Mouse (Mus musculus) hindbrain, embryonic 13.5 days (tissue): ENCODE measurements around the gene Znrf2. TPM values are rescaled to one million over a fixed set of nuclear protein-coding genes. Genes with fewer than 3 reads are reported as not detected.

Source experiments
- ATAC-seq: fragments of 200-750 bp; cut with Nextera tagmentation; 2 replicates; pipeline ENCODE4 v1.8.0; 2017; ENCODE audit warnings: moderate TSS enrichment; ENCODE audit not compliant: low FRiP score
- H3K27ac ChIP-seq: fragments of 300-500 bp; sonication (generic); 2 replicates; pipeline ENCODE4 v1.5.1; 2015; ENCODE audit warnings: inconsistent platforms, mild to moderate bottlenecking, moderate library complexity
- H3K27me3 ChIP-seq: fragments of 300-500 bp; sonication (generic); 2 replicates; pipeline ENCODE4 v1.6.1; 2015; ENCODE audit warnings: mild to moderate bottlenecking, inconsistent platforms
- H3K36me3 ChIP-seq: fragments of 300-500 bp; sonication (generic); 2 replicates; pipeline ENCODE4 v1.6.1; 2015; ENCODE audit warnings: mild to moderate bottlenecking, inconsistent platforms
- H3K4me1 ChIP-seq: fragments of 300-500 bp; sonication (generic); replicated peaks from 2 replicates; pipeline ENCODE4 v1.6.1; 2015; ENCODE audit warnings: inconsistent platforms
- H3K4me2 ChIP-seq: fragments of 300-500 bp; sonication (generic); 2 replicates; pipeline ENCODE4 v1.6.1; 2015; ENCODE audit warnings: inconsistent platforms, mild to moderate bottlenecking, moderate library complexity
- H3K4me3 ChIP-seq: fragments of 300-500 bp; sonication (generic); 2 replicates; pipeline ENCODE4 v1.5.1; 2015; ENCODE audit warnings: mild to moderate bottlenecking, inconsistent platforms
- H3K9ac ChIP-seq: fragments of 300-500 bp; sonication (generic); 2 replicates; pipeline ENCODE4 v1.6.1; 2015; ENCODE audit warnings: mild to moderate bottlenecking, inconsistent platforms
- H3K9me3 ChIP-seq: fragments of 300-500 bp; sonication (generic); 2 replicates; pipeline ENCODE4 v1.6.1; 2016; ENCODE audit warnings: inconsistent platforms
- WGBS: fragments of 180-500 bp; shearing (Covaris S2); methylation state at CpG from one replicate; pipeline ENCODE4 v1.1.7; 2015; 5-methylcytosine and 5-hydroxymethylcytosine counted together
- polyA plus RNA-seq: library from polyadenylated mRNA; unstranded; fragments of >200 nt; fragmentation: Nextera tagmentation; extraction: Ambion mirVana; gene quantifications from 2 replicates; pipeline ENCODE4 v1.2.1, GENCODE M21; 2015

The Znrf2 gene
- polyA plus RNA-seq, 1 experiment from 2014 or later: 5.6 TPM

DNA sequence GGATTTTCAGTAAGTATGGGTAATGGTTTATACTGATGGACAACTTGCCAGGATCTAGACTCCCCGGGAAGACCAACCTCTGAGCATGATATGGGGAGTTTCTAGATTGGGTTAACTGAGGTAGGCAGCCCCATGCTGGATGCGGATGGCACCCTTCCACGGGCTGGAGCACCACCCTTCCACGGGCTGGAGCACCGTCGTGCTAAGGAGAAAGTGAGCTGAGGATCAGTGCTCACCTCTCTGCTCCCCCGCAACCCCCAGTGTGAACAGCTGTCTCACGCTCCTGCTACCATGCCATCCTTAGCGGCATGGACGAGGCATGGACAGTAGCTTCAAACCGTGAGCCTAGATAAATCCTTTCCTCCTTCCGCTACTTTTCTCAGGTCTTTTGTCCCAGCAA is 115.8 kb downstream of the Znrf2 start:
- no peak for ATAC-seq
- WGBS: 94% methylated on average over 12 of the region's 12 CpGs
- Histone ChIP-seq H3K36me3 (no peaks in the 10 kb centered on the region), H3K4me3 (no peak overlapping the region), H3K27ac (no peak overlapping the region), H3K9me3 (no peaks in the 10 kb centered on the region), H3K9ac (no peak overlapping the region), H3K4me2 (no peak overlapping the region), H3K27me3 (no peaks in the 10 kb centered on the region), H3K4me1 (no peaks in the 10 kb centered on the region)

DNA sequence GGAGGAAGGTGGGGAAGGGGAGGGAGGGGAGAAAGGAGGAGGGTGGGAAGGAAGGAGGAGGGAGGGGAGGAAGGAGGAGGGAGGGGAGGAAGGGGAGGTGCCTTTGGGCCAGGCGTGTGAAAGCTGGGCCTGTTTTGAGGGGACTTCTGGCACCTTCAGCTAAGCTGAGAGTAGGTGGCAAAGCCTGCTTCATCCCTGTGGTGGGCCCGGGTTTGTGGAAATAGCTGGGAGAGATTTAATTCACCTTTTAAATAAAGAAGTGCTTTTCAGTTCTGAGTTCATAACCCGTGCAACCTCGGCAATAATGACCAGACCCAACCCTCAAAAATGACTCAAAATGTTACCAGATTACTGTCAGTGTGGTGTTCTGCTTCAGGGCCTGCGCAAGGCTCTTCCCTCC is 116.5 kb downstream of the Znrf2 start:
- Histone ChIP-seq H3K9ac (no peak overlapping the region), H3K4me3 (no peak overlapping the region), H3K4me2 (no peak overlapping the region), H3K4me1 (no peaks in the 10 kb centered on the region), H3K36me3 (no peaks in the 10 kb centered on the region), H3K27ac (no peak overlapping the region), H3K9me3 (no peaks in the 10 kb centered on the region), H3K27me3 (no peaks in the 10 kb centered on the region)
- ATAC-seq: no peak
- WGBS: 87% methylated on average over 5 of the region's 5 CpGs

- no peaks in the 10 kb centered on the region for H3K27me3 ChIP-seq
- H3K27ac ChIP-seq: no peak overlapping the region
- WGBS: 82% methylated on average over 3 of the region's 3 CpGs
- H3K9ac ChIP-seq: no peak overlapping the region
- H3K4me3 ChIP-seq: no peak overlapping the region
- H3K36me3 ChIP-seq: no peaks in the 10 kb centered on the region
- no peaks in the 10 kb centered on the region for H3K4me1 ChIP-seq
- no peak overlapping the region for H3K4me2 ChIP-seq
- no peaks in the 10 kb centered on the region for H3K9me3 ChIP-seq
- ATAC-seq: no peak
These were observed 117.2 kb downstream of the Znrf2 start for GRCm38 (mm10) chr6:54933866-54934265.

GRCm38 (mm10) chr6:54934313-54934712 is 117.6 kb downstream of the Znrf2 start:
- ATAC-seq: no peak
- Histone ChIP-seq H3K36me3 (no peaks in the 10 kb centered on the region), H3K27ac (no peak overlapping the region), H3K4me2 (no peak overlapping the region), H3K9ac (no peak overlapping the region), H3K4me1 (no peaks in the 10 kb centered on the region), H3K4me3 (no peak overlapping the region), H3K9me3 (no peaks in the 10 kb centered on the region), H3K27me3 (no peaks in the 10 kb centered on the region)
- WGBS: 89% methylated on average over 8 of the region's 8 CpGs

- no peak for ATAC-seq
- H3K4me1 ChIP-seq: no peaks in the 10 kb centered on the region; the same call in 1 of the 2 replicates
- H3K9me3 ChIP-seq: no peaks in the 10 kb centered on the region
- no peaks in the 10 kb centered on the region for H3K27me3 ChIP-seq
- H3K4me3 ChIP-seq: no peak overlapping the region
- WGBS: 80% methylated on average over 5 of the region's 5 CpGs
- no peak overlapping the region for H3K9ac ChIP-seq
- no peak overlapping the region for H3K27ac ChIP-seq
- H3K36me3 ChIP-seq: no peaks in the 10 kb centered on the region
- H3K4me2 ChIP-seq: no peak overlapping the region
These were observed 118.2 kb downstream of the Znrf2 start for GRCm38 (mm10) chr6:54934930-54935329.

- no peaks in the 10 kb centered on the region for H3K9me3 ChIP-seq
- no peak overlapping the region for H3K4me3 ChIP-seq
- no peak overlapping the region for H3K27ac ChIP-seq
- no peaks in the 10 kb centered on the region for H3K27me3 ChIP-seq
- no peak overlapping the region for H3K4me2 ChIP-seq
- H3K36me3 ChIP-seq: no peaks in the 10 kb centered on the region
- no peaks in the 10 kb centered on the region; the same call in none of the 2 replicates for H3K4me1 ChIP-seq
- ATAC-seq: no peak
- WGBS: 89% methylated on average over 2 of the region's 2 CpGs
- H3K9ac ChIP-seq: no peak overlapping the region
These were observed 119.8 kb downstream of the Znrf2 start for GRCm38 (mm10) chr6:54936496-54936895.

- Histone ChIP-seq H3K27me3 (peaks cover 25% of the 10 kb centered on the region), H3K4me2 (no peak overlapping the region), H3K27ac (no peak overlapping the region), H3K9ac (no peak overlapping the region), H3K4me1 (peaks cover 5% of the 10 kb centered on the region), H3K36me3 (no peaks in the 10 kb centered on the region), H3K9me3 (no peaks in the 10 kb centered on the region), H3K4me3 (no peak overlapping the region)
- ATAC-seq: no peak
- 77% methylated on average over 4 of the region's 4 CpGs for WGBS
These were observed 122.9 kb downstream of the Znrf2 start for GRCm38 (mm10) chr6:54939631-54940030.

GRCm38 (mm10) chr6:54940126-54940525 is 123.4 kb downstream of the Znrf2 start:
- Histone ChIP-seq H3K27me3 (peaks cover 30% of the 10 kb centered on the region), H3K36me3 (no peaks in the 10 kb centered on the region)

DNA sequence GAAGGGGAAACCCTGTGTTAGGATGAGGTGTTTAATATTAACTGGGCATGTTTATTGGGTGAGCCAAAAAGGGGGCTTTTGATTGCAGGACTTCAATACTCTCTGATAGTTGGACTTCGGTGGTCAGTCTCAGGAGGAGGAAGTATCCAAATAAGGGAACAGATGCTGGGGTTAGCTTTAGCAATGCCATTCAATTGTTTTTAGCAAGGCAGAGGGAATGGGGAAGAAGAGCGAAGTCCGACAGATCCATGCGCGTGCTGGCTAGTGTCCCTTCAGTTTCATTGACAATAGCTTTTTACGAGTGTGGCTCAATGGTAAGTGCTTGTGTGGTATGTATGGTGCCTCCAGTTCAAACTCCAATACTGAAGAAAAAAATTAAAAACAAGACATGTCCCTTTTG is 124.4 kb downstream of the Znrf2 start:
- no peak overlapping the region for H3K4me2 ChIP-seq
- ATAC-seq: no peak
- H3K4me3 ChIP-seq: no peak overlapping the region
- no peak overlapping the region for H3K9ac ChIP-seq
- no peak overlapping the region for H3K27ac ChIP-seq
- H3K9me3 ChIP-seq: no peaks in the 10 kb centered on the region
- no peaks in the 10 kb centered on the region for H3K36me3 ChIP-seq
- 96% methylated on average over 6 of the region's 6 CpGs for WGBS
- peaks cover 31% of the 10 kb centered on the region for H3K27me3 ChIP-seq
- peaks cover 5% of the 10 kb centered on the region for H3K4me1 ChIP-seq

More at GRCm38 (mm10) chr6:54940126-54940525, 123.4 kb downstream of the Znrf2 start:
- H3K4me3 ChIP-seq: no peak overlapping the region
- ATAC-seq: no peak
- no peak overlapping the region for H3K9ac ChIP-seq
- H3K4me1 ChIP-seq: peaks cover 5% of the 10 kb centered on the region
- 79% methylated on average over 7 of the region's 7 CpGs for WGBS
- H3K27ac ChIP-seq: no peak overlapping the region
- H3K9me3 ChIP-seq: no peaks in the 10 kb centered on the region
- H3K4me2 ChIP-seq: no peak overlapping the region

Other genes starting within 250 kb of the Znrf2 start
- gene Plekha8, start 221.8 kb upstream of the Znrf2 start, polyA plus RNA-seq: 8.8 and 9.2 TPM in 2 replicates
- 10.6 and 11.9 TPM in 2 replicates for gene Fkbp14, start 219.6 kb upstream of the Znrf2 start, polyA plus RNA-seq
- gene Mturn, start 135.3 kb upstream of the Znrf2 start, polyA plus RNA-seq: 71.0 and 75.9 TPM in 2 replicates
- 2.4 TPM in 2 replicates for gene Nod1, start 155.7 kb downstream of the Znrf2 start, polyA plus RNA-seq
- gene Ggct, start 176.0 kb downstream of the Znrf2 start, polyA plus RNA-seq: 14.8 and 15.3 TPM in 2 replicates
- 201 and 209 TPM in 2 replicates for gene Gars, start 221.1 kb downstream of the Znrf2 start, polyA plus RNA-seq